Mouse (Mus musculus) neutrophil, adult 59 days (primary cell): ENCODE results near the gene Rnaseh1. TPM values are rescaled to one million over a fixed set of nuclear protein-coding genes. Genes with fewer than 3 reads are reported as not detected.

ENCODE experiments used
- total RNA-seq, 2 experiments: library from RNA; stranded (reverse); gene quantifications; 1 replicate in 1 of 2; 2 replicates in 1 of 2; pipeline ENCODE4 v1.2.4; 2023

Gene Rnaseh1
- 10 to 100 TPM; 10.5 to 11.0 TPM for total RNA-seq

DNA sequence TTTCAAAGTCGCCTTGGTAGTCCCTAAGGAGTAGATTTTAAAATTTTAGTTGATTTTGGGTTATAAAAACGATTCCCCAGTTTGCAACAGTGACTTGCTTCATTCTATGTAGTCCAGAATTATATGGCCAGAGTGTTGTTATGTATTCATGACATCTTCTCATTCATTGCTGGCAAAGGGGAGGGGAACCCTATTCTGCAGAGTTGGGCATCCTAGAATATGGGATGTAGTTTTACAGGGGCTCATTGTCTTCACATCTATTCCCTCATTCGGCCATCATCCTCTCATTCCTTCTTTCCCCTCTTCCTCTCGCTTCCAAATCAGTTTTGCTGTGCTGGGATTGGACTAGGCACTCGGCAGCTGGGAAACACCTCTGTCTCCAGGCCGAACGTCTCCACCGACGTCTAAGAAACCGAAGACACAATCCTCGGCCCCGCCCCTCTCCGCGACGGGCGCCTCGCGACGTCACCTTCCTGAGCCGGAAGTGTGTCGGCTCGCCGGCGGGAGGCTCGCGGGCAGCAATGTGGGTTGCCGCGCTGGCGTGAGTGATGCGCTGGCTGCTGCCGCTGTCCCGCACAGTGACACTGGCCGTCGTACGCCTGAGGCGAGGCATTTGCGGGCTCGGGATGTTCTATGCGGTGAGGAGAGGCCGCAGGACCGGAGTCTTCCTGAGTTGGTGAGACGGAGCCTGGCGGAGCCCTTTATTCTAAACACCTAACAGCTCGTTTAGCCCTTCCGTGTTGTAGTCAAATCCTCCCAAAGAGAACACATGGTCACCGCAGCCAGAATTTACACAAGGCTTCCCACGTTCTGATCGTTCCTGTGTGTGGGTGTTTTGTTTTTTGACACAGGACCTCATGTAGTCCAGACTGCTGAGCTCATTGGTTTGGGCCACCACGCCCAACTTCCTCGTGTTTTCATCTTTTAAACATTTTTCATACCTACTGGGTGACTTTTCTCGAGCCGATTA lies at the start of gene Rnaseh1:
Gene Rnaseh1 (plus strand): TSS at position 462 of the 970 bp plus-strand sequence.

DNA sequence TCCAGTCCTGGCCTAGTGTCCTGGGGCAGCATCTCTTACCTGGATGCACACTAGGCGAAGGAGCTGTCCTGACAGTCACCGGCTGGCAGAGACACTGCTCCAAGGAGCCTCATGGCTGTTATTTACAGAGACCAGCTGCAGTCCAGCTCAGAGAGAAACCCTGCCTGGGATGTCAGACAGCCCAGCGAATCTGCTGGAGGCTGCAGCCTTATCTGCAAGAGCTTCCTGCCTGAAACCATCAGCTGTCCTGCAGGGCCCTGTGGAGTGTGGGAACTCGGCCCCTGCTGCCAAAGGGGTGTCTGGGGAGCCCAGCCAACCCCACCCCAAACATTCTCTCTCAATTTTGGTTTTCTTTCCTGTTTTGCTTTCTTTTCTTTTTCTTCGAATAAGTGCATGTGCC lies 26.2 kb upstream of the Rnaseh1 start, which contains the start of gene Colec11:
Gene Colec11 (minus strand): TSS at position 183 of the 400 bp plus-strand sequence.

DNA sequence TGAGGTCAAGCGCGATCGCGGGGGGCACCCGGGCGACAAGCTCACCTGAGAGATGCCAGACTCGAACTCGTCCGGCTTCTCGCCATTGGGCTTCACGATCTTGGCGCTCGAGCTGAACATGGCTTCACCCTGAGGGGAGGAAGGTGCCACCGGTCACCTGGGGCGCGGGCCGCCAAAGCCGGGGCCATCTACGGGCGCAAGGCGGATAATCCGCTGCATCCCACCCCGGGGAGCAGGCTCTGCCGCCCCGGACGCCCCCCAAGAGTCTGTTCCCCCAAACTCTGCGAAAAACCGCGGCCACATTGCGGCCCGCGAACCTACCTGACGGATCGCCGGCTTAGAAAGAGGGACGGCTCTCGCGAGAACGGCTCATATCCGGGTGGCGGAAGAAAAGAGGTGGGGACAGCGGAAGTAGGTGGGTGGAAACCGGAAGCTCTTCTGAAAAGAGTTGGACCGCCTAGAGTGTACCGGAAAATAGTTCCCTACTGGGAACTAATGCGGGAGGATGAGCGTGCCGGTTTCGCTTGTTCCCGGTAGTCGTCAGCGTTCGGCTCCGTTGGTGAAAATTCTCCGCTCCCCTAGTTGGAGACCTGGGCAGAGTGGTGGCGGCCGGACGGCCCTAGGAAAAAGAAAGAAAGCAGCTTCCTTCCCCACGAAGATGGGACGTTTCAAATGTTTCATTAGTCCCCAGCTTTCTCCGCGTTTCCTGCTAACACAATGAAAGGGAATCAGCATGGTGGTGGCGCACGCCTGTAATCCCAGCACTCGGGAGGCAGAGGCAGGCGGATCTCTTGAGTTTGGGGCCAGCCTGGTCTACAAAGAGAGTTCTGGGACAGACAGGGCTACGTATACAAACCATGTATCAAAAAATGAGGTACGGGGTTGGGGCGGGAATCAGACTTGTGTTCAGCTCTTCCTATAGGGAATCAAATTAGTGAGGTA lies 13.6 kb upstream of the Rnaseh1 start, which contains the start of gene Rps7:
Gene Rps7 (minus strand): TSS at position 419 of the 942 bp plus-strand sequence.

DNA sequence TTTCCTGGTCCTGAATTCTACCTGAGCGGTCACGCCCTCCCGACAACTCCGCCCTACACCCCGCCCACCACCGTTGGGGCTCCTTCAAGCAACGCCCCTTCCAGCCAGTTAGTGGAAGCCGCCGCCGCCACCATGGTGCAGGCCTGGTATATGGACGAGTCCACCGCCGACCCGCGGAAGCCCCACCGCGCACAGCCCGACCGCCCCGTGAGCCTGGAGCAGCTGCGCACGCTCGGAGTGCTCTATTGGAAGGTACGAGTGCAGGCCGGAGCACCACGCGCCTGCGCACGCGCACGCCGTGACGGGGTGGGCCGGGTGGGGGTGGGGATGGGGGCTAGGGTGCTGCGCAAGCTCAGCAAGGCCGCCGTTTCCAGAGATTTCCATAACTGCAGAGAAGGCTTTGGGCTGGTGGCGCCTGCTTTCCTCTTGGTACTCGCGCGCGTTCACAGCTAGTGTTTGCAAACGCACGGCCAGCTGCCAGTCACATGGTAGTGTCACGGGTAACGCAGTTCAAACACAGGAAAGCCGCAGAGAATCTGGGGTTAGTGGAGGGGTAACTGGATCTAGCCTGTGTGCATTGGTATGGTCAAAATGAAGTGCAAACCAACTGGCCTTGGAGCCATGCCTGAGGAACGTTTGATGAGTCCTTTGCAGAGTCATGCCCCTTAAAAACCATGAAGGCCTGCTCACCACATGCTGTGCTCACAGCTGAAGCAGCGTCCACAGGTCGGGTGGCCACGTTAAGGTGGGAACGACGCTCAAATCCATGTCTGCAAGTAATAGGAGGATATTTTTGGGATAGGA lies 25.9 kb downstream of the Rnaseh1 start, which contains the start of gene Adi1:
Gene Adi1 (plus strand): TSS at position 111 of the 804 bp plus-strand sequence.

Other genes with a start within 250 kb of the Rnaseh1 start
- gene Dcdc2c, start 97.2 kb upstream of the Rnaseh1 start, total RNA-seq = under 1 TPM; 0.53 to 0.82 TPM
- not detected for gene Allc, start 67.1 kb upstream of the Rnaseh1 start, total RNA-seq
- not detected for gene Colec11, start 26.2 kb upstream of the Rnaseh1 start, total RNA-seq
- 100 to 1,000 TPM; 286 to 303 TPM for gene Rps7, start 13.6 kb upstream of the Rnaseh1 start, total RNA-seq
- gene Adi1, start 25.6 kb downstream of the Rnaseh1 start, total RNA-seq = 10 to 100 TPM in 1 of 2 experiments, 1 to 10 TPM in 1; 9.3 to 11.4 TPM
- 10 to 100 TPM; 22.7 to 24.1 TPM for gene Trappc12, start 100.9 kb downstream of the Rnaseh1 start, total RNA-seq
- 10 to 100 TPM; 17.3 to 18.9 TPM for gene Eipr1, start 102.2 kb downstream of the Rnaseh1 start, total RNA-seq